Mouse (Mus musculus) bone marrow, adult 2 months (tissue): ENCODE results near the gene Tmem178.

Experiments
- CTCF ChIP-seq: fragments of 200-500 bp; IDR thresholded peaks from 2 replicates; pipeline ENCODE4 v1.5.1; 2011; ENCODE audit warnings: low read length, control low read depth; ENCODE audit not compliant: control insufficient read depth, insufficient read depth
- POLR2A ChIP-seq: fragments of 200-500 bp; IDR thresholded peaks from 2 replicates; pipeline ENCODE4 v1.6.1; 2011; ENCODE audit warnings: low read depth, mild to moderate bottlenecking, control low read depth, low read length, borderline replicate concordance; ENCODE audit not compliant: control insufficient read depth

DNA sequence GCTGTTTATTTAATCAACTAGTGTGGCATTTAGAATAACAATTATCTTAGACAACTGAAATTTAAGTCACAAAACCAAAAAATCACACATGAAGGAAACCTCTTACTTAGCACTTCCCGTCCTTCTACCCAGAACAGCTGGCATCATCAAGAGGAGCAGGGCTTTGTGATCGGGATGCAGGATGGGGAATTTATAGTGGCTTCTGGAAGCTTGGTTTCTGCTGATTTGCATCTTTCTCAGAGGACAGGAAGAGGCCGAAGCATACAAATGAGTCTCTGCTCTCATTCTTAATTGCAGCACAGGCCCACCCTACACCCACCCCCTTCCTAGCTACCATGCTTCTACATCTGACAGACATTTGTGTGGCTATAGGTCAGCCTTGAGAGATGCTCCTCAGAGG is 99.9 kb downstream of the Tmem178 start:
- no peak for TF ChIP-seq POLR2A
- TF ChIP-seq CTCF, result no peak
